Mouse (Mus musculus): ENCODE results near the gene Ccdc172.

Gene Ccdc172

DNA sequence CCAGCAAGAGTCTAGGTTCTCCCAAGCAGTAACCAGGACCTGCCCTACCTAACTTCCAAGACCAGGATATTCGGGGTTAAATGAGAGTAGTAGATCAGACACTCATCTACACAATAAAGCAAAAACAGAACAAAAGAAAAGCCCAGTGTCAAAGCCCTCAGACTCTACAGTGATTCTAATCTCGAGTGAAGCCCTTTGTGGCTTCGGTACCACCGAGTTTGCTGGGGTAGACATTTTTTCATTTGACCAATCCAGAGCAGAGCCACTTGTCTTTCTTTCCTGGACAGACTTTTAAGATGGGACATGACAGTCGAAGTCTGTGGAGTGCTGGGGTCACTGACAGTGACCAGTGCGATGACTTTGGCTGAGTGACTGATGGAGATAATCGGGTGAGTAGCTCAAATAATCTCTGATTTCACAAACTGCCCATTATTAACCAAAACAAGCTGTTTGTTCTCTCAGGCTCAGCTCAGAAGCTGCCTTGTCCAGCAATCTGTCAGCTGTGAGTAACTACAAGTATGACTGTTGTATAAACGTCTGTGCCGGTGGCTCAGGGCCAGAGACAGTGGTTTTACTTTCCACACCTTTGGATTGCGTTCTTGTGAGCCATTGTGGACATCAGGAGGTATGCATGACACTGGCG, 60.8 kb downstream of the Ccdc172 start:
- ATAC-seq (ENCODE audit: low TSS enrichment), result no peak

DNA sequence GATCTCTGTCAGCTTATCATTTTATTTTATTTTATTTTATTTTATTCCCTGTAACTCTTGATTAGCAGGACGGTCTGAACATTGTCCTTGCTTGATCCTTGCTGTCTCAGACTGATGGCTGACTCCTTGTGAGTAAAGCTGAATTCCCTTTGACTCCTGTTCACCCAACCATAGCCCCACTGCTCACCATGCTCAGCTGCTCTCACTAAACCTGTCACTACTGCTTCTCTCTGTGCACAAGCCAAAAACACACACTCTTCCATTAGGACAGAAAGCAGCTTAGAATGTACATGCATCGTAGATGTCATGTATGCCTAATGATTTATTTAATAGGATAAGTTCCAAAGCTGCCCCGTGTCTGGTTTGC, 61.3 kb downstream of the Ccdc172 start:
- ATAC-seq (ENCODE audit: low TSS enrichment), result no peak

DNA sequence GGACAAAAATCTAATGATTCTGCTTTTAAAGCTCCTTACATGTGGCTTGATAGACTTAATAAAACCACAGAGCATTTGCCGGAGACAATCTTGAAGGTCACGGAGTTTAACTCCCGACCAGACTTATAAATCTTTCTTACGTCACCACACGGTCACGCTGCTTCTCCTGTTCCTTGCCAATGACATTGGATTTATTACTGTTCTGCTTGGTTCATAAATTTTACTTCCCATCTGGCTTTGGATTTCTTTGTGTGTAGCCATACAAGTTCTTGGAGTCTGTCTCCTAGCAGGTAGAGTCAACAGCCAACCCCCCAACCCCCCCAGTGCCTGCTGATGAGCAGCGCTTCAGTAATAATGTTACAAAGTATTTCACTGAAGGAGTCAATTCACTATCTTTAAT, 70.2 kb downstream of the Ccdc172 start:
- no peak for ATAC-seq (ENCODE audit: low TSS enrichment)

- ATAC-seq (ENCODE audit: low TSS enrichment), result no peak
These were observed 71.2 kb downstream of the Ccdc172 start for GRCm38 (mm10) chr19:58582956-58583355.

- ATAC-seq (ENCODE audit: low TSS enrichment), result no peak
These were observed 74.3 kb downstream of the Ccdc172 start for GRCm38 (mm10) chr19:58586046-58586445.

DNA sequence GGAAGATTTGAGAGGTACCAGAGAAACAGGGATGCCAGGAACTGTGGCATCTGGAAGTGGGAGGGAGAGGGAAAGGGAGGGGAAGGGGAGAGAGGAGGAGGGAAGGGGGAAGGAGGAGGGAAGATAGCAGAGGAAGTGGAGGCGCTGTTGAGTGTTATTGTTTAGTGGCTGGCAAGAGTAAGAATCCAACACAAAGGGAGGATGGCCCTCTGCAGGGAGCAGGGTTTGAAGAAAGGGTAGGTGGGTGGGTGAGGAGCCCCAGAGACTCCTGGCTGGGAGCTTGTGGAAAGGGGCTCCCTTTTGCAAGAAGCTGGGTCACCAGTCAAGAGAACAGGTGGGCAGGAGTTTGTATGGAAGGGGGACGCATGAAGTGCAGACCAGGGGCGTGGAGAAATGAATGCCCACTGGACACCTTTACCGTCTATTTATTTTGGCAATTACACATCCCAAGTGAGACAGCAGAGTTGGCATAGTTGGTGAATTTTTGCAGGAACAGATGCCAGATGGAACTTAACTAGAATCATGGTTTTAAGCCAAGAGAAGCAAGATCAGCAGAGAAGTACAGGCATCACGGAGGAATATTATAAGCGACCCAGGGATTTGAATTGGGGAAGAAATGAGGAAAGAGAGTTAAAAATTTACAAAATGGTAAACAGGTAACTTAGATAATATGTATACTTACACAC, 78.6 kb downstream of the Ccdc172 start:
- ATAC-seq (ENCODE audit: low TSS enrichment), result peak; percentile 91

GRCm38 (mm10) chr19:58600381-58600780, 88.6 kb downstream of the Ccdc172 start:
- no peak for ATAC-seq (ENCODE audit: low TSS enrichment)

Measured in frontal cortex, adult (tissue).